Mouse (Mus musculus) skeletal muscle tissue, adult 2 months (tissue): ENCODE results near the gene Pigb.
A peak's percentile ranks its signal among the peaks of the same experiment; 100 is the strongest.

ENCODE experiments used
- DNase-seq: peaks from one replicate; pipeline ENCODE4 v3.0.0-alpha.2; 2012; ENCODE audit warnings: low read depth, low spot score

Gene Pigb

GRCm38 (mm10) chr9:72992576-72992975, 47.6 kb downstream of the Pigb start:
- DNase-seq, result no peak

- DNase-seq, result no peak
These were observed 48.8 kb downstream of the Pigb start for GRCm38 (mm10) chr9:72991420-72991819.

- DNase-seq, result no peak
These were observed 51.5 kb downstream of the Pigb start for GRCm38 (mm10) chr9:72988706-72989105.

GRCm38 (mm10) chr9:72987703-72988102, 52.5 kb downstream of the Pigb start:
- DNase-seq, result no peak

- peak; percentile 96 for DNase-seq
These were observed 54.6 kb downstream of the Pigb start, which contains the start of the genes Ccpg1os and Ccpg1 for GRCm38 (mm10) chr9:72985250-72986220. Gene Ccpg1os, minus strand, starts transcription at chr9:72985382. Gene Ccpg1, plus strand, starts transcription at chr9:72985429.

- DNase-seq, result no peak
These were observed 57.1 kb downstream of the Pigb start for GRCm38 (mm10) chr9:72983066-72983465.

GRCm38 (mm10) chr9:72975242-72975641, 64.9 kb downstream of the Pigb start:
- DNase-seq, result no peak

- no peak for DNase-seq
These were observed 65.4 kb downstream of the Pigb start for GRCm38 (mm10) chr9:72974734-72975133.

GRCm38 (mm10) chr9:72972984-72973383, 67.2 kb downstream of the Pigb start:
- no peak for DNase-seq

GRCm38 (mm10) chr9:72972435-72972834, 67.7 kb downstream of the Pigb start:
- no peak for DNase-seq

- DNase-seq, result no peak
These were observed 70.3 kb downstream of the Pigb start for GRCm38 (mm10) chr9:72969874-72970273.

GRCm38 (mm10) chr9:72968349-72969061, 71.7 kb downstream of the Pigb start:
- DNase-seq, result peak; percentile 23

- no peak for DNase-seq
These were observed 78.2 kb downstream of the Pigb start for GRCm38 (mm10) chr9:72961959-72962358.

GRCm38 (mm10) chr9:72961346-72961745, 78.8 kb downstream of the Pigb start:
- no peak for DNase-seq

GRCm38 (mm10) chr9:72958521-72959450, 81.4 kb downstream of the Pigb start, which contains the start of the genes Dyx1c1 and Gm44503:
Gene Dyx1c1, plus strand, starts transcription at chr9:72958785.
Gene Gm44503, plus strand, starts transcription at chr9:72958852.
- peak; percentile 62 for DNase-seq
